Mouse (Mus musculus) embryonic facial prominence, embryonic 12.5 days (tissue): Measurements from ENCODE around the gene Cldn12. TPM values are rescaled to one million over a fixed set of nuclear protein-coding genes. Genes with fewer than 3 reads are reported as not detected.

Experiments
- ATAC-seq: fragments of 200-750 bp; cut with Nextera tagmentation; 2 replicates; pipeline ENCODE4 v1.8.0; 2017; ENCODE audit not compliant: insufficient number of reproducible peaks, insufficient read depth, low FRiP score, low TSS enrichment
- H3K27ac ChIP-seq: fragments of 300-500 bp; sonication (generic); 2 replicates; pipeline ENCODE4 v1.5.1; 2016; ENCODE audit warnings: mild to moderate bottlenecking
- H3K27me3 ChIP-seq: fragments of 300-500 bp; sonication (generic); 2 replicates; pipeline ENCODE4 v1.6.1; 2016; ENCODE audit warnings: mild to moderate bottlenecking, moderate library complexity
- H3K36me3 ChIP-seq: fragments of 300-500 bp; sonication (generic); 2 replicates; pipeline ENCODE4 v1.6.1; 2016; ENCODE audit warnings: mild to moderate bottlenecking
- H3K4me1 ChIP-seq: fragments of 300-500 bp; sonication (generic); 2 replicates; pipeline ENCODE4 v1.6.1; 2016
- H3K4me2 ChIP-seq: fragments of 300-500 bp; sonication (generic); replicated peaks from 2 replicates; pipeline ENCODE4 v1.6.1; 2016; ENCODE audit warnings: mild to moderate bottlenecking, moderate library complexity
- H3K4me3 ChIP-seq: fragments of 300-500 bp; sonication (generic); 2 replicates; pipeline ENCODE4 v1.5.1; 2016; ENCODE audit warnings: mild to moderate bottlenecking
- H3K9ac ChIP-seq: fragments of 300-500 bp; sonication (generic); 2 replicates; pipeline ENCODE4 v1.6.1; 2016; ENCODE audit warnings: mild to moderate bottlenecking, moderate library complexity
- H3K9me3 ChIP-seq: fragments of 300-500 bp; sonication (generic); 2 replicates; pipeline ENCODE4 v1.6.1; 2016; ENCODE audit warnings: mild to moderate bottlenecking, moderate library complexity
- WGBS: fragments of 180-500 bp; shearing (Covaris S2); methylation state at CpG from one replicate; pipeline ENCODE4 v1.1.7; 2016; 5-methylcytosine and 5-hydroxymethylcytosine counted together
- polyA plus RNA-seq: library from polyadenylated mRNA; unstranded; fragments of >200 nt; fragmentation: Nextera tagmentation; extraction: Ambion mirVana; gene quantifications from 2 replicates; pipeline ENCODE4 v1.2.1, GENCODE M21; 2016

Cldn12 gene
- polyA plus RNA-seq, 1 experiment from 2014 or later = 27.0 TPM

DNA sequence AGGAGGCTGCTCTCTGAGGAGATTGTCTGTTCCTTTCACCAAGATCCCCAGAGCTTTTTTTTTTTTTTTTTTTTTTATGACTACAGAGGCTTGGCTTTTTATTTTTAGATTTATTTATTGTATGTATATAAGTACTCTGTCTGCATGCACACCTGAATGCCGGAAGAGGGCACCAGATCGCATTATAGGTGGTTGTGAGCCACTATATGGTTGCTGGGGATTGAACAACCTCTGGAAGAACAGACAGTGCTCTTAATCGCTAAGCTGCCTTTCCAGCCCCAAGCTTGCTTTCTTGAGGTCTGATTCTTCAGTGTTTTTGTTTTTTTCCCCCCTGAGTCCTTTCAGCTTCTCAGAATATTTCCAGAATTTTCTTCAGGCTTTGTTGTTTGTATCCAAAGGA is 28.7 kb downstream of the Cldn12 start:
- no peak overlapping the region for H3K27ac ChIP-seq
- H3K4me3 ChIP-seq = no peak overlapping the region
- no peak overlapping the region for H3K4me2 ChIP-seq
- peaks cover 9% of the 10 kb centered on the region; the same call in 1 of the 2 replicates for H3K4me1 ChIP-seq
- no peak for ATAC-seq
- no peaks in the 10 kb centered on the region for H3K27me3 ChIP-seq
- H3K9ac ChIP-seq = no peak overlapping the region
- H3K36me3 ChIP-seq = no peaks in the 10 kb centered on the region
- WGBS = 39% methylated on average over 3 of the region's 3 CpGs
- H3K9me3 ChIP-seq = no peaks in the 10 kb centered on the region

DNA sequence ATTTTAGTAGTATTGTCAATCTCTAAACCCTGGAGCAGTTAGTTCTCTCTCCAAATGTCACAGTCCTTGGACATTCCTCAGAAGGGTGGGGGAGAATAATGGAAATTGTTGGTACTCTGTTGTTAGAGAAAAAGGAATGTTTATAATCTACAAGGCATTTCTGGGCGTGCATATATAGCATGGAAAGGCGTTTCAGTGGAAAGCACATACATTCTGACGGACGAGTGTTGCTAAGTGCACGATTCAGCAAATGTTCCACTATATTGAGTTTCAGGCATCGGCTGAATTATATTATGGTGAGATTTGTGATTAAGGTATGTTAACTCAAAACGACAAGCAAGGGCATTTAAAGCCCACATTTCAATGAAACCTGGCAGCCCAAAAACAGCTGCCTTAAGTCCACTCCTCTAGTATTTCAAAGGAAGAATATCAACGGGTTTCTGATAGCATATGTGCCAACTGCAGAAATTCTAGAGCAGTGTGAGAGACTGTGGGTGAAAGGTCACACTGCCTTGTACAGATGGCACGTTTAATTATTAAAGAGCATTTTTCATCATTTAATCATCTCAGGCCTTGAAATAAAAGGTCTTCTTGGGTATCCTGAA is 31.4 kb downstream of the Cldn12 start:
- Histone ChIP-seq H3K9ac (no peak overlapping the region), H3K27me3 (no peaks in the 10 kb centered on the region), H3K4me2 (no peak overlapping the region), H3K27ac (no peak overlapping the region), H3K4me3 (no peak overlapping the region), H3K4me1 (peaks cover 9% of the 10 kb centered on the region; the same call in 1 of the 2 replicates), H3K36me3 (no peaks in the 10 kb centered on the region), H3K9me3 (no peaks in the 10 kb centered on the region)
- WGBS = 25% methylated on average over 9 of the region's 9 CpGs
- ATAC-seq = peak; percentile 67

DNA sequence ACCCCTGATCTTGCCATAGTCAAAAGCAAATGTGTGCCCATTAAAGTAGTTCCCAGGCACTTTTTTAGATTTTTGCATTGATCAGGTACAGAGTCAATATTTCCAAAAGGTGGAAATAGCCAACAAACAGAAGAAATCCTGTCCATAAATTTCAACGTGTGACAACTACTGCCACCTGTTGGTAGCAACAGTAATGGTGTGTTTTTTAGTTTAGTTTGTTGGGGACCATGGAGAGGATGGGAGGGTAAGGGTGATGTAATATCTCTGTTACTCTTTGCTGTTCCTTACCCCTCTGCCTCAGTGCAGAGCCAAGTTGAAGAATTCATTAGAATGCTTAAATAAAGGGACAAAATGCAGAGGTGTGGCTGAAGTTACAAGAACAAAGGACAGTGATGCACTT is 33.1 kb downstream of the Cldn12 start:
- Histone ChIP-seq H3K27ac (no peak overlapping the region), H3K4me2 (no peak overlapping the region), H3K9ac (no peak overlapping the region), H3K4me3 (no peak overlapping the region), H3K36me3 (no peaks in the 10 kb centered on the region), H3K9me3 (no peaks in the 10 kb centered on the region), H3K27me3 (no peaks in the 10 kb centered on the region), H3K4me1 (peaks cover 9% of the 10 kb centered on the region; the same call in 1 of the 2 replicates)
- ATAC-seq = no peak
- 13% methylated on average over 1 of the region's 1 CpGs for WGBS

DNA sequence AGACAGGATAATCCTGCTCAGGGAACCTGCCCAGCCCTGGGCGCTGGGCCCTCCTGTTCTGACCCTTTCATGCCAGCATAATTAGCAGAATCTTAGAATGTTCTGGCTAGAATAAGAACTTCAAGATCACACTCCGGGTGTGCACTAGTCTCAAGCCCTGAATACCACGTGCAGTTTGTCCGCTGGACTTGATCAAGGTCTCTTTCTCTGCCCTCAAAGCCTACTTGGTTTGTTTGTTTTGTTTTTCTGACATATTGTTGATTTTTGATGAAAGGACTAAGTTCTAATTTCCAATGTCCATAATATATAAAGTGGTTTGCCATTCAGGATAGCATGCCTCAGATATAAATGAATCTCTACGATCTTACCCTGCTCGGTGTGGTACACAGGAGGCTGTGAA is 35.7 kb downstream of the Cldn12 start, which contains the start of gene 1700015F17Rik:
Gene 1700015F17Rik, minus strand, starts transcription at position 101 of the 400 bp plus-strand sequence.
- Histone ChIP-seq H3K9me3 (no peaks in the 10 kb centered on the region), H3K9ac (no peak within 1 kb of the TSS), H3K4me3 (no peak within 1 kb of the TSS), H3K36me3 (no peaks in the 10 kb centered on the region), H3K27ac (no peak within 1 kb of the TSS), H3K4me2 (no peak within 1 kb of the TSS), H3K27me3 (no peaks in the 10 kb centered on the region), H3K4me1 (peaks cover 9% of the 10 kb centered on the region; the same call in 1 of the 2 replicates)
- WGBS = 89% methylated on average over 6 of the region's 6 CpGs
- ATAC-seq = no peak

DNA sequence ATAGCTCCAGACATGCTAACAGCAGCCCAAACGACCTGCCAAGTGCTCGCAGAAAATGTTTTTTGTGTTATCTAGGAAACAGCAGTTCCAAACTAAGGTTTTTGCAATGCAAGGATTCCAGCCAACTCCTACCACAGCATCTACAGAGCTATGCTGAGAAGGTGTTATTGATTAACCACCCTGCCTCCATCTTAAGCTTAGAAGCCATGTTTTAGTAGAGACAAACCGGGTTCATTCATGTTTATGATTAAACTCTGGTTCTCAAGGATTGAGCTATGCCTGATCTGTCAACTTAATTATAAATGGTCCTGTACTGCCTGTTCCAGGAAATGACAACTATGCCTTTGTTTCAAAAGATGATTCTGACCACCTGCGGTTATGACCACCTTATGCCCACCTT is 38.6 kb downstream of the Cldn12 start:
- H3K27ac ChIP-seq = no peak overlapping the region
- H3K9ac ChIP-seq = no peak overlapping the region
- no peak overlapping the region for H3K4me3 ChIP-seq
- WGBS = 74% methylated on average over 4 of the region's 4 CpGs
- H3K9me3 ChIP-seq = no peaks in the 10 kb centered on the region
- H3K36me3 ChIP-seq = no peaks in the 10 kb centered on the region
- no peak for ATAC-seq
- H3K4me1 ChIP-seq = no peaks in the 10 kb centered on the region
- no peak overlapping the region for H3K4me2 ChIP-seq
- no peaks in the 10 kb centered on the region for H3K27me3 ChIP-seq

DNA sequence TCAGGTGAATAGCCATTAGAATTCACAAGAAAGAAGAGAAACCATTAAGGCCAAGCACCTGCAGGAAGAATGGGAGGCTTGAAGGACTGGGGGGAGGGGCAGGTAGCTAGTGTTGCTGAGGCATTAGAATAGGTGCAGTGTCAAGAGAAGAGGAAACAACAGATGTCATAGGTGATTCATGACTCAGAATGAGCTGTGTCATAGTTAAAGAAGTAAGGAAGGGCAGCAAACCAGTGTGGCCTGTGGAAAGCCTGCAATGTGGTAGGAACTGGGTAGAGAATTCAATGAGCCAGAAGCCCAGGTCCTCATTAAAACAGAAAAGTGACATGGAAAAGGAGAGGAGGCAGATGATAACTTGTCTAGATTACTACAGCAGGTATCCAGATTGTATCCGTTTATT is 49.5 kb downstream of the Cldn12 start:
- H3K9ac ChIP-seq = no peak overlapping the region
- no peaks in the 10 kb centered on the region for H3K27me3 ChIP-seq
- no peak for ATAC-seq
- no peaks in the 10 kb centered on the region for H3K36me3 ChIP-seq
- no peaks in the 10 kb centered on the region for H3K4me1 ChIP-seq
- H3K4me2 ChIP-seq = no peak overlapping the region
- H3K27ac ChIP-seq = no peak overlapping the region
- no peaks in the 10 kb centered on the region for H3K9me3 ChIP-seq
- no peak overlapping the region for H3K4me3 ChIP-seq
- WGBS = 63% methylated on average over 1 of the region's 1 CpGs

Other genes starting within 250 kb of the Cldn12 start
- gene Cdk14, start 94.6 kb downstream of the Cldn12 start, polyA plus RNA-seq = 36.1 and 37.9 TPM in 2 replicates
- not detected in 2 replicates for gene 1700015F17Rik, start 35.8 kb downstream of the Cldn12 start, polyA plus RNA-seq
- gene Gtpbp10, start 44.6 kb upstream of the Cldn12 start, polyA plus RNA-seq = 31.9 and 33.2 TPM in 2 replicates
- gene Gm8773, start 58.8 kb upstream of the Cldn12 start, polyA plus RNA-seq = 4.1 and 5.6 TPM in 2 replicates
- 3.0 and 3.7 TPM in 2 replicates for gene Cfap69, start 149.3 kb upstream of the Cldn12 start, polyA plus RNA-seq
- gene Steap2, start 179.6 kb upstream of the Cldn12 start, polyA plus RNA-seq = 7.3 and 7.7 TPM in 2 replicates
- 4.7 and 5.0 TPM in 2 replicates for gene Steap1, start 234.4 kb upstream of the Cldn12 start, polyA plus RNA-seq